Comparison of ENCODE assay signal across 8 mouse cellular contexts in genomic region chr2:157506779-157507178, GRCm38 (mm10). TPM values are rescaled to one million over a fixed set of nuclear protein-coding genes. Genes with fewer than 3 reads are reported as not detected.
DNase-seq lines count a peak whose midpoint lies in the region; ATAC-seq lines count a peak whose summit lies in the region.

No protein-coding gene starts in this region.

- H3K27me3 ChIP-seq in forebrain, embryonic 10.5 days (ENCODE audit: poor library complexity, severe bottlenecking) = peaks cover 67% of the 10 kb centered on the region
- no peaks in the 10 kb centered on the region for H3K27me3 ChIP-seq in forebrain, embryonic 11.5 days (ENCODE audit: control insufficient read depth, insufficient read depth, low read length)
- H3K27me3 ChIP-seq in hindbrain, embryonic 14.5 days (ENCODE audit: control insufficient read depth, insufficient read depth, low read length) = no peaks in the 10 kb centered on the region

- no peaks in the 10 kb centered on the region for H3K36me3 ChIP-seq in forebrain, embryonic 10.5 days (replicated peaks)
- H3K36me3 ChIP-seq in forebrain, embryonic 11.5 days (ENCODE audit: control insufficient read depth, insufficient read depth, low read length) = no peaks in the 10 kb centered on the region
- no peaks in the 10 kb centered on the region for H3K36me3 ChIP-seq in hindbrain, embryonic 14.5 days (replicated peaks; ENCODE audit: control insufficient read depth, insufficient read depth)

- H3K27ac ChIP-seq in forebrain, embryonic 10.5 days = peak overlapping the region; percentile 71
- no peak overlapping the region for H3K27ac ChIP-seq in forebrain, embryonic 11.5 days (ENCODE audit: low read depth, low read length)
- H3K27ac ChIP-seq in hindbrain, embryonic 14.5 days = 0 out of 2 replicates have a peak overlapping the region, but pooled peaks have one; percentile 54

- peaks cover 80% of the 10 kb centered on the region for H3K4me1 ChIP-seq in forebrain, embryonic 10.5 days
- H3K4me1 ChIP-seq in forebrain, embryonic 11.5 days (replicated peaks; ENCODE audit: control insufficient read depth, insufficient read depth, low read length) = peaks cover 16% of the 10 kb centered on the region; the same call in 1 of the 2 replicates
- 0 out of 2 replicates have a peak, but pooled peaks cover 21% of the 10 kb centered on the region for H3K4me1 ChIP-seq in hindbrain, embryonic 14.5 days (replicated peaks; ENCODE audit: control insufficient read depth, insufficient read depth, low read length)

- H3K4me3 ChIP-seq in forebrain, embryonic 10.5 days = no peak overlapping the region
- no peak overlapping the region for H3K4me3 ChIP-seq in forebrain, embryonic 11.5 days (ENCODE audit: low read depth, low read length)
- no peak overlapping the region for H3K4me3 ChIP-seq in hindbrain, embryonic 14.5 days (replicated peaks; ENCODE audit: low read length)

- H3K9ac ChIP-seq in forebrain, embryonic 11.5 days (ENCODE audit: low read length) = no peak overlapping the region
- no peak overlapping the region for H3K9ac ChIP-seq in hindbrain, embryonic 14.5 days

- DNase-seq in forebrain, embryonic 10.5 days (ENCODE audit: extremely low spot score, low spot score) = no peak
- DNase-seq in forebrain, embryonic 11.5 days (ENCODE audit: low spot score) = no peak
- DNase-seq in brain, adult 2 months (ENCODE audit: low read depth, low spot score) = peak; percentile 85
- DNase-seq in hindbrain, embryonic 14.5 days (ENCODE audit: low spot score) = peak; percentile 61
- peak; percentile 11 for DNase-seq in lung, postnatal 14 days
- no peak for DNase-seq in urinary bladder, adult 2 months (ENCODE audit: low spot score)

- no peak for ATAC-seq in forebrain, embryonic 11.5 days (replicated peaks; ENCODE audit: low FRiP score)
- peak; percentile 63; the same call in 1 of the 2 replicates for ATAC-seq in hindbrain, embryonic 14.5 days (ENCODE audit: low FRiP score)
- ATAC-seq in cerebellum, adult (ENCODE audit: insufficient number of reproducible peaks, low FRiP score, low TSS enrichment) = no peak
- ATAC-seq in granulocyte monocyte progenitor cell, adult 5-6 weeks (replicated peaks; ENCODE audit: poor library complexity, severe bottlenecking) = no peak

- H3K9me3 ChIP-seq in forebrain, embryonic 10.5 days = no peaks in the 10 kb centered on the region
- H3K9me3 ChIP-seq in forebrain, embryonic 11.5 days (ENCODE audit: control insufficient read depth, low read length) = no peaks in the 10 kb centered on the region
- no peaks in the 10 kb centered on the region for H3K9me3 ChIP-seq in hindbrain, embryonic 14.5 days (ENCODE audit: control insufficient read depth, low read length)

- H3K4me2 ChIP-seq in forebrain, embryonic 11.5 days (ENCODE audit: low read depth, low read length, severe bottlenecking) = no peak overlapping the region
- 0 out of 2 replicates have a peak overlapping the region, but pooled peaks have one; percentile 5 for H3K4me2 ChIP-seq in hindbrain, embryonic 14.5 days (replicated peaks)

- WGBS in forebrain, embryonic 10.5 days = 63% methylated on average over 14 of the region's 14 CpGs
- 37% methylated on average over 14 of the region's 14 CpGs for WGBS in forebrain, embryonic 11.5 days
- 10% methylated on average over 14 of the region's 14 CpGs for WGBS in hindbrain, embryonic 14.5 days

RNA-seq across cellular contexts. Expression of gene Nnat, which starts 53.1 kb away (rescaled TPM):
- polyA plus RNA-seq in forebrain, embryonic 10.5 days (2016; fragmentation: Nextera tagmentation; extraction: Ambion mirVana) = 1,904 and 2,173 TPM in 2 replicates
- 2,785 and 3,035 TPM in 2 replicates for polyA plus RNA-seq in forebrain, embryonic 11.5 days (2014; fragmentation: Nextera tagmentation; extraction: Ambion mirVana)
- 4,569 and 4,588 TPM in 2 replicates for polyA plus RNA-seq in hindbrain, embryonic 14.5 days (2014; fragmentation: Nextera tagmentation; extraction: Ambion mirVana)
- polyA plus RNA-seq in urinary bladder, adult 2 months (2012; rRNA removed) = 7.4 and 28.8 TPM in 2 replicates
- not detected in 2 replicates for total RNA-seq in granulocyte monocyte progenitor cell, adult 5-6 weeks (2014; fragmentation: Nextera tagmentation)
- total RNA-seq in granulocyte monocyte progenitor cell, adult 5-6 weeks (2017) = not detected in 2 replicates

Comparison
In these comparisons a context has a peak if more than half of its experiments do, and no peak if none do; other contexts are left out.
1. DNase-seq: peak in brain, adult 2 months (single experiment), hindbrain, embryonic 14.5 days (single experiment) and lung, postnatal 14 days (single experiment); none in forebrain, embryonic 10.5 days (single experiment), forebrain, embryonic 11.5 days (single experiment) and urinary bladder, adult 2 months (single experiment).
2. RNA of gene Nnat, which starts 53.1 kb away (polyA plus RNA-seq): 4,569 to 4,588 TPM in hindbrain, embryonic 14.5 days, 2,785 to 3,035 TPM in forebrain, embryonic 11.5 days and 1,904 to 2,173 TPM in forebrain, embryonic 10.5 days; 7.4 to 28.8 TPM in urinary bladder, adult 2 months; every median in the first group is over 10 times any median in the second.